Mouse (Mus musculus): ENCODE measurements at regions not wholly inside any gene's neighbourhood (a gene's known extent, or its start where the extent isn't known, plus 50 kb on each side); places are given as distances from the start of the nearest gene placed in this dataset.

- H3K4me2 ChIP-seq: no peak overlapping the region
- 38% methylated on average over 24 of the region's 24 CpGs for WGBS (ENCODE audit: insufficient replicate concordance)
- H3K9ac ChIP-seq: no peak overlapping the region
- DNase-seq (no peak), ATAC-seq (ENCODE audit: low read depth) (no peak)
- H3K4me1 ChIP-seq (replicated peaks): no peaks in the 10 kb centered on the region
- H3K27ac ChIP-seq: no peak overlapping the region
- H3K36me3 ChIP-seq: no peaks in the 10 kb centered on the region
- no peaks in the 10 kb centered on the region for H3K27me3 ChIP-seq
- no peaks in the 10 kb centered on the region for H3K9me3 ChIP-seq (replicated peaks)
- H3K4me3 ChIP-seq (replicated peaks): no peak overlapping the region
These were observed 386.3 kb upstream of the Trpc7 start for GRCm38 (mm10) chr13:57281941-57282710.

GRCm38 (mm10) chr13:57281504-57281903, 385.7 kb upstream of the Trpc7 start:
- DNase-seq (no peak), ATAC-seq (ENCODE audit: low read depth) (no peak)
- Histone ChIP-seq H3K27me3 (no peaks in the 10 kb centered on the region), H3K27ac (no peak overlapping the region), H3K4me1 (replicated peaks) (no peaks in the 10 kb centered on the region), H3K9ac (no peak overlapping the region), H3K4me2 (no peak overlapping the region), H3K9me3 (replicated peaks) (no peaks in the 10 kb centered on the region), H3K4me3 (replicated peaks) (no peak overlapping the region), H3K36me3 (no peaks in the 10 kb centered on the region)
- WGBS (ENCODE audit: insufficient replicate concordance): 19% methylated on average over 3 of the region's 3 CpGs

- no peaks in the 10 kb centered on the region for H3K9me3 ChIP-seq (replicated peaks)
- H3K9ac ChIP-seq: no peak overlapping the region
- ATAC-seq (ENCODE audit: low read depth) (no peak), DNase-seq (no peak)
- no peak overlapping the region for H3K4me3 ChIP-seq (replicated peaks)
- no peaks in the 10 kb centered on the region for H3K4me1 ChIP-seq (replicated peaks)
- H3K36me3 ChIP-seq: no peaks in the 10 kb centered on the region
- H3K27me3 ChIP-seq: no peaks in the 10 kb centered on the region
- no peak overlapping the region for H3K4me2 ChIP-seq
- H3K27ac ChIP-seq: no peak overlapping the region
- 0% methylated on average over 2 of the region's 2 CpGs for WGBS (ENCODE audit: insufficient replicate concordance)
These were observed 382.8 kb upstream of the Trpc7 start for GRCm38 (mm10) chr13:57278580-57278979.

GRCm38 (mm10) chr13:57277076-57277475, 381.3 kb upstream of the Trpc7 start:
- WGBS (ENCODE audit: insufficient replicate concordance): 40% methylated on average over 4 of the region's 4 CpGs

DNA sequence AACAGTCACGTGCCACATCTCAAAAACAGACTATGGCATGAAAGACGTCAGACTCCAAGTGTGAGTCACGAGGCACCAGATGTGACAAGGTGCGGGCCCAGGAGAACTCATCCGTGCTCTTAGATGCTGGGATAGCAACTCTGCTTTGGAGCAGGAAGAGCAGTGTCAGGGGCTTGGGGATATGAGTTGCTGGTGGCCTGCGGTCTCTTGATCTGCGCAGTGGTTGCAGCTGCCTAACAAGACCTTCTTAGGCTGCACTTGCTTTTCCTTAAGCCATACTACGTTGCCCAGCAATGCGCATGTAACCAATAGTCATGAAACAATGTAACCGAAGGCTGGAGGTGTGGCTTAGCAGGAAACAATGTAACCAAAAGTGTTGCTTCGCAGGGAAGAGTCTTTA, 380.1 kb upstream of the Trpc7 start:
- H3K27ac ChIP-seq: no peak overlapping the region
- no peak overlapping the region for H3K4me2 ChIP-seq
- 67% methylated on average over 11 of the region's 11 CpGs for WGBS (ENCODE audit: insufficient replicate concordance)
- H3K36me3 ChIP-seq: no peaks in the 10 kb centered on the region
- no peak for ATAC-seq (ENCODE audit: low read depth)
- H3K9me3 ChIP-seq (replicated peaks): no peaks in the 10 kb centered on the region
- H3K9ac ChIP-seq: no peak overlapping the region
- H3K4me1 ChIP-seq (replicated peaks): no peaks in the 10 kb centered on the region
- H3K4me3 ChIP-seq (replicated peaks): no peak overlapping the region
- no peak for DNase-seq
- H3K27me3 ChIP-seq: no peaks in the 10 kb centered on the region

More at GRCm38 (mm10) chr13:57277076-57277475, 381.3 kb upstream of the Trpc7 start:
- Histone ChIP-seq H3K36me3 (no peaks in the 10 kb centered on the region), H3K4me2 (no peak overlapping the region), H3K9me3 (replicated peaks) (no peaks in the 10 kb centered on the region), H3K4me1 (replicated peaks) (no peaks in the 10 kb centered on the region), H3K9ac (no peak overlapping the region), H3K27me3 (no peaks in the 10 kb centered on the region), H3K27ac (no peak overlapping the region), H3K4me3 (replicated peaks) (no peak overlapping the region)
- ATAC-seq (ENCODE audit: low read depth): no peak
- DNase-seq: no peak

GRCm38 (mm10) chr13:57273593-57273992, 377.8 kb upstream of the Trpc7 start:
- no peaks in the 10 kb centered on the region for H3K27me3 ChIP-seq
- H3K27ac ChIP-seq: no peak overlapping the region
- DNase-seq (no peak), ATAC-seq (ENCODE audit: low read depth) (no peak)
- 38% methylated on average over 3 of the region's 3 CpGs for WGBS (ENCODE audit: insufficient replicate concordance)
- no peak overlapping the region for H3K4me2 ChIP-seq
- H3K4me3 ChIP-seq (replicated peaks): no peak overlapping the region
- no peak overlapping the region for H3K9ac ChIP-seq
- H3K36me3 ChIP-seq: no peaks in the 10 kb centered on the region
- no peaks in the 10 kb centered on the region for H3K4me1 ChIP-seq (replicated peaks)
- H3K9me3 ChIP-seq (replicated peaks): no peaks in the 10 kb centered on the region

- Histone ChIP-seq H3K27ac (no peak overlapping the region), H3K27me3 (no peaks in the 10 kb centered on the region), H3K4me1 (replicated peaks) (no peaks in the 10 kb centered on the region), H3K4me2 (no peak overlapping the region), H3K4me3 (replicated peaks) (no peak overlapping the region), H3K9ac (no peak overlapping the region), H3K9me3 (replicated peaks) (no peaks in the 10 kb centered on the region), H3K36me3 (no peaks in the 10 kb centered on the region)
- no peak for ATAC-seq (ENCODE audit: low read depth)
- DNase-seq: no peak
- WGBS (ENCODE audit: insufficient replicate concordance): 11% methylated on average over 8 of the region's 8 CpGs
These were observed 373.8 kb upstream of the Trpc7 start for GRCm38 (mm10) chr13:57269614-57270013.

DNA sequence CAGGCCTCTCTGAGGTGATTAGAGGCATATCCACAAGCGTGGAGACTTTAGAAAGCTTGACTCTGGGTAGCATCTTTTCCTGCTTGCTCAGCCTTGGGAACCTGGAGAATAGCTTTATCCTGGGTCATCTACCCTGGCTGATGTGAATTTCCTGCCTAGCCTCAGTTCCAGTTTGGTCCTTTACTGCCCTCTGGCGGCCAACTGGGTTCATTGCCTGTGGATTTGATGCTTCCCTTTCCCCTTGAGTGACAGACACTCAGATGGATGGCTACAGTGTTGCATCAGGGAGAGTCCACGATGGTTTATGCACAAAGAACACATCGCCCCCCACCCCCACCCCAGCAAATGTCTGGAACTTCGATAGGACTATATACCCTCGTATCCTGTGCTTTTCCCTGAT, 364.1 kb upstream of the Trpc7 start:
- WGBS (ENCODE audit: insufficient replicate concordance): 7% methylated on average over 6 of the region's 6 CpGs
- Histone ChIP-seq H3K9me3 (replicated peaks) (no peaks in the 10 kb centered on the region; the same call in 1 of the 2 replicates), H3K4me2 (no peak overlapping the region), H3K36me3 (no peaks in the 10 kb centered on the region), H3K4me1 (replicated peaks) (no peaks in the 10 kb centered on the region), H3K9ac (no peak overlapping the region), H3K27me3 (no peaks in the 10 kb centered on the region), H3K27ac (no peak overlapping the region), H3K4me3 (replicated peaks) (no peak overlapping the region)
- ATAC-seq (ENCODE audit: low read depth) (no peak), DNase-seq (no peak)

GRCm38 (mm10) chr13:57259474-57259873, 363.7 kb upstream of the Trpc7 start:
- DNase-seq (no peak), ATAC-seq (ENCODE audit: low read depth) (no peak)
- no peak overlapping the region for H3K4me2 ChIP-seq
- H3K36me3 ChIP-seq: no peaks in the 10 kb centered on the region
- H3K9me3 ChIP-seq (replicated peaks): no peaks in the 10 kb centered on the region; the same call in 1 of the 2 replicates
- H3K27ac ChIP-seq: no peak overlapping the region
- no peaks in the 10 kb centered on the region for H3K4me1 ChIP-seq (replicated peaks)
- H3K27me3 ChIP-seq: no peaks in the 10 kb centered on the region
- no peak overlapping the region for H3K4me3 ChIP-seq (replicated peaks)
- 49% methylated on average over 8 of the region's 8 CpGs for WGBS (ENCODE audit: insufficient replicate concordance)
- no peak overlapping the region for H3K9ac ChIP-seq

DNA sequence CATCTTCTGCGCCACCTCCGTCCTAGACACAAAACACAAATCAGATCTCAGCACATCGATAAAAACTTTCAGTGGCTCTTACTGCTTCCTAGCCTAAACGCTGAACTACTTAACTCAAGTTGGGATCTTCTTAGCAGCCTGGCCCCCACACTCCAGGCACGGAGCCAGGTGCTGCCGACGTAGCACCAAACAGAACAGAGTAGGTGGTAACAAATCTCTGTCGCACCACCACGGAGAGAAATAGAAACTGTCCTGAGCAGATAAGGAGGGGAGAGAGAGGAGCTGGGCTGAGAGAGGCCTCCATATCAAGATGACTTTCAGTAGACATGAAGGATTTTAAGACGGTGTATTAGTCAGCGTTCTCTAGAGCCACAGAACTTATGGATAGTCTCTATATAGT, 360.1 kb upstream of the Trpc7 start:
- DNase-seq: no peak
- Histone ChIP-seq H3K4me3 (replicated peaks) (no peak overlapping the region), H3K9me3 (replicated peaks) (no peaks in the 10 kb centered on the region; the same call in 1 of the 2 replicates), H3K4me1 (replicated peaks) (no peaks in the 10 kb centered on the region), H3K36me3 (no peaks in the 10 kb centered on the region), H3K9ac (no peak overlapping the region), H3K4me2 (no peak overlapping the region), H3K27me3 (no peaks in the 10 kb centered on the region), H3K27ac (no peak overlapping the region)
- no peak for ATAC-seq (ENCODE audit: low read depth)
- 73% methylated on average over 11 of the region's 11 CpGs for WGBS (ENCODE audit: insufficient replicate concordance)

- Histone ChIP-seq H3K9me3 (replicated peaks) (no peaks in the 10 kb centered on the region), H3K27me3 (no peaks in the 10 kb centered on the region), H3K36me3 (no peaks in the 10 kb centered on the region), H3K4me1 (replicated peaks) (no peaks in the 10 kb centered on the region), H3K9ac (no peak overlapping the region), H3K4me2 (no peak overlapping the region), H3K4me3 (replicated peaks) (no peak overlapping the region), H3K27ac (no peak overlapping the region)
- DNase-seq (no peak), ATAC-seq (ENCODE audit: low read depth) (no peak)
- 59% methylated on average over 5 of the region's 5 CpGs for WGBS (ENCODE audit: insufficient replicate concordance)
These were observed 354.1 kb upstream of the Trpc7 start for GRCm38 (mm10) chr13:57249851-57250250.

DNA sequence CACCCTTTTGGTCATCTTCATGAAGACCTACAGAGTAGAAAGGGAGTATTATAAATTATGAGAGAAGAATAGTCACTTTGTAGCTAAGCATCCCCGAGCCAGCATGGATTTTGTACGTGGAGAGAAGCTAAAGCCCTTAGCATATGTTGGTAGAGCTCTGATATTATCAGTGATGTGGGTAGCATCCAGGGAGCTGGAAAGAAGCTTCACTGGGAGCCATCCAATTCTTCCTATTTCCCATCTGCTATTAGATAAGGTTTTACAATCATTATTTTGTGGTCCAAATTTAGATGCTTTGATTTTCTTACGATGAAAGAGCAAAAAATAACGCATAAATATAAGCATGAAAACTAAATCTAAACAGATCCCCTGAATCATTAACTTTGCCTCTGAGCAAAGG, 353.6 kb upstream of the Trpc7 start:
- H3K4me3 ChIP-seq (replicated peaks): no peak overlapping the region
- H3K4me2 ChIP-seq: no peak overlapping the region
- DNase-seq (no peak), ATAC-seq (ENCODE audit: low read depth) (no peak)
- H3K27ac ChIP-seq: no peak overlapping the region
- no peak overlapping the region for H3K9ac ChIP-seq
- H3K27me3 ChIP-seq: no peaks in the 10 kb centered on the region
- WGBS (ENCODE audit: insufficient replicate concordance): 66% methylated on average over 4 of the region's 4 CpGs
- H3K9me3 ChIP-seq (replicated peaks): no peaks in the 10 kb centered on the region
- H3K4me1 ChIP-seq (replicated peaks): no peaks in the 10 kb centered on the region
- no peaks in the 10 kb centered on the region for H3K36me3 ChIP-seq

Measured in liver, embryonic 13.5 days (tissue).